Mouse (Mus musculus) bone marrow, adult 2 months (tissue): ENCODE measurements around the gene Sfta2.

Source experiments
- CTCF ChIP-seq: fragments of 200-500 bp; IDR thresholded peaks from 2 replicates; pipeline ENCODE4 v1.5.1; 2011; ENCODE audit warnings: low read length, control low read depth; ENCODE audit not compliant: control insufficient read depth, insufficient read depth
- POLR2A ChIP-seq: fragments of 200-500 bp; IDR thresholded peaks from 2 replicates; pipeline ENCODE4 v1.6.1; 2011; ENCODE audit warnings: low read depth, mild to moderate bottlenecking, control low read depth, low read length, borderline replicate concordance; ENCODE audit not compliant: control insufficient read depth

DNA sequence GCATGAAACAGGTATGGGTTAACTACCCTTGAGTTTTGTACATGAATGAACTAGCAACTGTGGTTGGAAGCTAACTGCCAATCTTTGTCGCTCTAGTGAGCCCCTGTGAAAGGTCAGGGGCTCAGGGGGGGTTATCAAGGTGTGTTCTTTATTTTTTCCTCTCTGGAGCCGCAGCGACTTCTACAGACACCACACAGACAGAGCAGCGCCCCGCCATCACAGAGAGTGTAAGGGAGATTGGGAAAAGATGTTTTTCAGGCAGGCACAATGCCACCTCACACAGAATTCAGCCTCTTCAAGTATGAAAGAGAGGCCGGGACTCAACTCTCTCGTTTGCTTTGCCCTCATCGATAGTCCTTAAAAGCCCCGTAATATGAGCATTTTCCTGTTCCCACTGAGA, 9.2 kb upstream of the Sfta2 start:
- TF ChIP-seq CTCF, result no peak
- TF ChIP-seq POLR2A, result no peak
